Mouse (Mus musculus) layer of hippocampus, adult 9-10 months (tissue): ENCODE data around the gene Cebpb.

Experiments used
- DNase-seq: peaks from one replicate; pipeline ENCODE4 v3.0.0; 2022; ENCODE audit warnings: low spot score

Gene Cebpb

DNA sequence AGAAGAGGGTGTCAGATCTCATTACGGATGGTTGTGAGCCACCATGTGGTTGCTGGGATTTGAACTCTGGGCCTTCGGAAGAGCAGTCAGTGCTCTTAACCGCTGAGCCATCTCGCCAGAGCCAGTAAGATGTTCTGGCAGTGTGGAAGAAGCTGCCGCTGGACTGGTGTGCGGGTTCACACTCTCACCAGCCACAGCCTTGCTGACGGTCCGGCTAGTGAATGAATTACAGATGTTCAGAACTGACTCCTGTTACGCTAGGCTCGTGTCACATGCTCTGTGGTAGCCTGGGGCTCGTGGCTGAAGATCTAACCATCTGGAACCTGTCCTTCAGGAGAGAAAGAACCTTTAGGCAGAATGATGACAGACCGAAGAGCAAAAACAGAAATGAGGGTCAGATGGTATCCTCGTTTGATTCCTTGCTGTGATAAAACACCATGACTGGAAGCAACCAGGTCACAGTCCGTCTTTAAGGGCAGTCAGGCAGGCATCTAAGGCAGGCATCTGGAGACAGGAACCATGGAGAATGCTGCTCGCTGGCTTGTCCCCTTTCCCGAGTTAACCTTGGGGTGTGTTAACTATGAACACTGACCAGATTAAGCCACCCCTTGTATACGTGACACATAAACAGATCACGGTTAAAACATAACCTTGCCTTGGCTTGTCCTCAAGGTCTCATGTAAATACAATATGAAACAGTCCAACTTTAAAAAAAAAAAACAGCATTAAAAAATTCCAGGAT, 22.6 kb upstream of the Cebpb start:
- no peak for DNase-seq

DNA sequence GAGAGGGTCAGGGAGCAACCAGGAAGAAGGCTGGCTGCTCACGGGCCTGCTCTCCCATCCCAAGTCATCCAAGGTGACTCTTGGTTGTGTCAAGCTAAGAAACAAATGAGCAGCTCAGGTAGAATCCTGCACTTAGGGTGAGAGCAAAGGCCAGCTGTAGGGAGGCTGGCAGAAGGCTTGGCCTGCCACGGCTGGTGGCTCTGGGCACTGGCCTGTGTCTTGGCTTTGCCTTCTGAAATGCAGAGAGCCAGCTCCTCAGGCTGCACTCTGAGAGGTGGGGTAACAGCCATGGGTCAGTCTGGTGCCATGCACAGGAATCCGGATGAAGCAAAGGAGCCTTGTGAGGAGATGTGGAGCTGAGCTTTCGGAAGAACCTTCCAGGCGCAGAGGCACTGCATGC, 20.3 kb upstream of the Cebpb start:
- no peak for DNase-seq

DNA sequence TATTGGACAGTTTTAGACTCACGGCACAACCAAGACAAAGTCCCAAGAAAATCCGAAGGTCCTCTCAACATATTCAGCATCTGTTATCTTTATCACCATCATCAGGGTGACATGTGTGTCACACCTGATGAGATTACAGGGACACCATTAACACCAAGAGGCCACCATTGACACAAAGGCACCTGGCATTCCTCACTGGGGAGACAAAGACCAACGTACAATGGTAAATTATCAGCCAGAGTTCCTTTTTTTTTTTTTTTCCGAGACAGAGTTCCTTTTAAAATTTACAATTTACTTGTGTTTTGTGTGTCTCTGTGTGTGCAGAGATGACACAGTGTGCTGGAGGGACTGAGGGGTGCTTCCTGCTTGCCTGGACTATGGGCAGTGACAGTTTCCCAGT, 19.3 kb upstream of the Cebpb start:
- no peak for DNase-seq

DNA sequence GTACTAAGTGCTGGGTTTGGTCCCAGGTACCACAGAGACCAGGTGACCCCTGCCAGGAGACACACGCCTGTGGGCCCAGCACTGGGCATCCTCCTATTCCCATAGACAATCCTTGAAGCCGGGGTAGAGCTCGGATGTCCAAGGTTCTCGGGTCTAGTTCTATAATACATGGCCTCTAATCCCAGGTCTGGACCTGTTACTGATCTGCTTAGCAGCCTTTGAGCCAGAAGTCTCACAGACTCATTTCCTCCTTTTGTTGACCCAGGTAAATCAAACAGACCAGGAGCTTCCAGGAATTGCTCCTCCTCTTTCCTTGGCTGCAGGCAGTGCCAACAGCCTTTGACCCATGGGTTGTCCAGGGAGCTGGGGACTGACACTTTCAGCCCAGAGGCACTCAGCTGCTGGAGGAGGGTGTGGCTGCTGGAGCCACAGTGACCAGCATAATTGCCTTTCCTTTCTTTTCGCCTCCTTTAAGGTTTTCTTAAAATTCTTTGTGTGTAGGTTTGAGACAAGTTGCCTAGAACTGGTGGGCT, 17.5 kb upstream of the Cebpb start:
- no peak for DNase-seq

DNA sequence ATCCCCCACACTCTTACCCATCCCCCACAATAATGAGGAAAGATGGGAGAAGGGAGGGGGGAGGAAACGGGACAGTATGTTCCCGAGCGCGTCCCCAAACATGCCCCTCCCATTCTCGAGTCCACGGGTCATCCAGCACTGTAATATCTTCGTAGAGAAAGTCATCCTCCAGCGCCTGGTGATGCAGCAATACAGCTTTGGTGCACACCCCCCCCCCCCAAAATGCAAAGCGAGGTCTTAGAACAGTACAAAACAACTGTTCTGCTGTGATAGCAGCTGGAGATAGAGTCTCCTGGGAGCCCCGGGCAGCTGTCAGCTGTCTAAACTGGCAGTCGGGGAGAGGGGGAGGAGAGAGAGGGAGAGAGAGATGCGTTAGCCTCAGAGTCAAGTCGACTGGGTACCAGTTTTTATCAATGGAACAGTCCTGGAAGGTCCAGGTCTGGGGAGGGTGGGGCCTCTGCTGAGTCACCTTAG, 16.5 kb upstream of the Cebpb start:
- DNase-seq: no peak

DNA sequence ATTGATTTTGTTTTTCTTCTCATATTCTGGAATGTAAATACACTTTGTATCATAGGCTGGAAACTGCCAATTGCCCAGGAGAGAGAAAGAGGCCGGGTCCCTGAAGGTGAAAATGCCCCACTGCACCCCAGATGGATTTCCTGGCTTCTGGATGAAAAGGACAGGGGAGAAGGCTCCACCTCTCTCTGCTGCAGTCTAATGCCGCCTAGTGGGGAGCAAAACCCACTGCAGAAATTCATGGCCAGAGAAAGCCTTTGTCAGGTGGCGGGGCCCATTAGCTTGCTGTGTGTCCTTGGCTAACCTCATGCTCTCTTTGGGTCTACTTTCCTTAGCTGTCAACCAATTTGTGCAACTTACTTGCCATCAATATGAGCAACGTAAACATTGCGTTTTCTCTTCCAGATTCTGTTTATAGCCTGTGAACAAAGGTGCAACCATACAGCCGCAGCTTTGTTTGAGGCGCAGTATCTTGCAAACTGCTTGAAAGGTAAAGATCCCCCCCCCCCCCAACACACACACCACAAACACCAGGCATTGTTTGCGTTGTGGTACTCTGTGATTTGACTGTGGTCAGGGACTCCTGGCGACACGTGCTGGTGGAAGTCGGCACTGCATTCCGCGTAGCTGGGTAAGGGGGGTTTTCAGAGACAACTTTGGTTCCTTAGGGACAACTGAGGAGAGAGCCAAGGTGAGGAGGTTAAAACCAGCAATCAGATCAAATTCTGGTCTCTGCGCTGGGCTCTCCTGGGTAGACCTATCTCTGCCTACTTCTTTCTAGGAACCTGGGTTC, 13.4 kb upstream of the Cebpb start:
- no peak for DNase-seq

DNA sequence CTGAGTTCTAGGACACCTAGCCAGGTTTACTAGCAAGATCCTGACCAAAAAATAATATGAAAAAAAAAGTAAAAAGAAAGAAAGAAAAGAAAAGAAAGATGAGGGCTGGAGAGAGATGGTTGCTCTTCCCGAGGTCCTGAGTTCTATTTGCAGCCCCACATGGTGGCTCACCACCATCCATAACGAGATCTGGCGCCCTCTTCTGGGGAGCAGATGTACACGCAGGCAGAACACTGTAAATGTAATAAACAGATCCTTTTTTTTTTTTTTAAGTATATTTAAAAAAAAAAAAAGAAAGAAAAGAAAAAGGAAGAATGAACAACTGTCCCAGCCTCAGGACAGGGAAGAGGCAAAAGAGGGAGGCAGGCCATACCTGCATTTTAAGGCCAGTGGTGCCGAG, 10.1 kb upstream of the Cebpb start:
- DNase-seq: no peak

DNA sequence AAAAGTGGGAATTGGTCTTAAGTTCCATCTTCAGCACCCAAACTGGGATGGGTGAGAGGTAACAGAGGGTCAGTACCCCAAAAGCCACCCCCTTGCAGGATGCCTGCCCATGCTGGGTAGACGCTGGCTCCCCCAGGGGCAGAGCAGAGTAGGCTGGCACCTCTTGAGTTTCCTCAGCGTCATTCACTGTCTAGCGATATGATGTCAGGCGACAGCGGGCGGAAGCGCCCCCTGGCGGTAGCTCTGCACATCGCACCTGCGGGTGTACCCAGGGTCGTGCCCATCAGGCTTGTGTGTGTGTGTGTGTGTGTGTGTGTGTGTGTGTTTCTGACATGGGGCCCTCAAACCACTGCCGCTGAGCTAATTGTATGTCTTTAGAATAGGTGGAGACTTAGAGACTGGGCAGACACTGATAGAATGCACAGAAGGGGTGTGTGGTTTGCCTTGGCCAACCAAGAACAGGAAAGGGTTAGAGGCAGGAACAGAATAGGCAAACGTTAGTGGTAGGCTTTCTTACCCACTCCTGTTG, 8.7 kb upstream of the Cebpb start:
- no peak for DNase-seq

DNA sequence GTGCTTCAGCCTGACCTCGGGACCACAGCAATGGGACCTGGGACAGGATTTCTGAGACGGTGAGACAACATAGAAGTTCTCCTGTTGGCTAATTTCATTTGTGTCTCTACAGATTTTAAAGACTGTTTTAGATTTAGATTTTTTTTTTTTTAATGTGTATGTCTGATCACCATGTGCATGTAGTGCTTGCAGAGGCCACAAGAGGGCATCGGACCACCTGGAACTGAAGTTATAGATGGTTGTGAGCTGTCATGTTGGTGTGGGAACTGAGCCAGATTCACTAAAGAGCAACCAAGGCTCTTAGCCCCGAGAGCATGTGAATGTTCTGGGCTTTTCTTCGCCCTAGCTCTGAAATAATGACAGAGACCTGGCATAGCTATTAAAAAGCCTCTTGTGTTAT, 8.1 kb upstream of the Cebpb start:
- no peak for DNase-seq

DNA sequence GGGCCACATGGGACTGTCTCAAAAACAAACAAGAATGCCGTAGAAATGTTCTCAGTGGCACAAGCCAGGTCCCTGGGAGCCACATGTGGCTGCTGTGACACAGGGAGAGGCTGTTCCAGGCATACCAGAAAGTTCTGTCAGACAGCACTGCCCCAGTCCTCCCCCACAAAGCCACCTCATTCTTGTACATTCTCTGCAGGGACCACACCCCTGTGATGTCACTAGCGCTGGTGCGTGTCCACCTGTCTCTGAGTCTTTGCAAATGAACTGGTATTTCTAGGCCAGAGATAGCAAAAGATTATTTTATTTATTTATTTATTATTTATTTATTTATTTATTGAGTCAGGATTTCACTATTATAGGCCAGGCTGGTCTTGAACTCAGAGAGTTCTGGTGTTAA, 5.0 kb upstream of the Cebpb start:
- no peak for DNase-seq

DNA sequence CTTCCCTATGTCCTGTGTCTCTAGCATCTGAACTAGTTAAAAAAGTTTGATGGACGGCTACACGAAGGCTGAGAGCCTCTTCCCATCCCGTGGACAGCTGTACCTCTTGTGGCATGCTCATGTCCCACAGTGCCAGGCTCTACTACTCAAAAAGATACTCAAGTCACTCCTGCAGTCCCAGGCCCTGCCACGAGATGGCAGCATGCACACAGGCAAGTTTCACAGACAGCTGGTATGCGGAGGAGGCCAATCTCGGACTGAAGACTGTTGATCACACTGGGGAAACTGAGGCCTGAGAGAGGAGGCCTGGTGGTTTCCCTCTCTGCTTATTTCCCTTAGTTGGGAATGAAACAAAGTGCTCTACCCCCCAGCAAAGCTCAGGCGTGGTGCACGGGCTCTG, 3.6 kb upstream of the Cebpb start:
- peak; percentile 100 for DNase-seq

DNA sequence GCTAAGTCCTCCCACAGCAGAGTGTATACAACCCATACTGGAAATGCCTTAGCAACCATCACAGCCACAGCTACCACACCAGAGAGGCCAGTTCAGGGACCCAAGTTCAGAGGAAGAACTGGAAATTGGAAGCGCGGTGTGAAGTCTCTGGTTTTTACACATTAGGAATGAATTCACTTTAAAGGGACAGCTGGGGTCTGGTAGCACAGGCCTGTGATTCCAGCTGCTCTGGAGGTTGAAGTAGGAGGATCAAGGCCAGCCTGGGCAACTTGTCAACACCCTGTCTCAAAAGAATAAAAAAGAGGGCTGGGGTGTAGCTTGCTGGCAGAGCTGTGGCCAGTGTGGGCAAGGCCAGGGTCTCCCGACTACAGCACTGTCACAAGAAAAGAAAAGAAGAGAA, 2.9 kb upstream of the Cebpb start:
- DNase-seq: no peak

DNA sequence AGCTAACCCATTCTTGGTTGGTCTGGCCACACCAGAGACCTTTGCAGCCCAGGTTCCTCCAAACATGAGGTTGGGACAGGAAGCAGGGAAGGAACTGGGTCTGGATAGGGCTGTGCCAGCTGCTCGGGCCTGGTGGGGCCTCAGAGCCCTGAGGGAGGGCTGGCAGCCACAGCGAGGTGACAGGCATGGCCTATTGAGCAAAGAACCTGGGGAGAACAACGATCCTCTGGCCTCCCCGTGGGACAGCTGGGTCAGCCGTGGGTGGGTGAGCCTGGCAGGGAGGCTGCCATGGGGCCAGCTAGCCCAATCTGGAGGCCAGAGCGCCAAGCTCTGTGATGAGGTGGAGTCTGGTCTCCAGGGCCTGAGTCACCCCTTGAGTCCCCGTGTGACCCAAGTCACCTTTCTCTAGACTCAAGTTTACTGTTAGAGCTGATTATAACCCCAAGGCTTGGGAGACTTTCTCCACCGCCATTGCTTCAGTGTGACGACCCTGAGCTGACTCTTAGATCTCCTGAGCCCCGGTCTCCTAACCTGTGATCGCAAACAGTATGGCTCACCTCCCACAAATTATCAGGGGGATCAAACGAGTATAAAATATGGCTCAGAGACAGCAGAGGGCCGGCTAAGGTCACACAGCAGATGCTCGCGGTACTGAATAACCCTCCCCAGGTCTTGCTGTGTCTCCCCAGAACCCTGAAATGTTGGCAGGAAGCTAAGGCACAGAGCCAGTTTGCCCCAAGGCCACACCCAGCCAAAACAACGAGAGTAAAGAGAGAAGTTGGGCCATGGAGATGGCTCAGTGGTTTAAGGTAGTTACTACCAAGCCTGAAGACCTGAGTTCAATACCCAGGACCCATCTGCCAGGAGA, 2.1 kb upstream of the Cebpb start:
- DNase-seq: no peak

DNA sequence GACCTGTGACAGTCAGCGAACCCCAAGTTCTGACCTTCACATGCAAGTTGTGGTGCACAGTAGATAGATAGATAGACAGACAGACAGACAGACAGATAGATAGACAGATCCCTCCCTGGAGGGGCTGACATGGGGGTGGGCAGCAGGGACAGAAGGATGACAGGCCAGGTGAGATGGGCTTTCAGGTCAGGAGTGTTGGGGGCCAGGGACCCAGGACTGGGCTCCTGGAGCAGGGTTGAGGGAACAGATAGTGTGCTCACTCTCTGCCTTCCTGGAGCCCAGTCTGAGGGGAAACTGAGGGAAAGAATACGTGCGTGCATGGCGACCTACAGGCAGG, 1.5 kb upstream of the Cebpb start:
- DNase-seq: no peak

DNA sequence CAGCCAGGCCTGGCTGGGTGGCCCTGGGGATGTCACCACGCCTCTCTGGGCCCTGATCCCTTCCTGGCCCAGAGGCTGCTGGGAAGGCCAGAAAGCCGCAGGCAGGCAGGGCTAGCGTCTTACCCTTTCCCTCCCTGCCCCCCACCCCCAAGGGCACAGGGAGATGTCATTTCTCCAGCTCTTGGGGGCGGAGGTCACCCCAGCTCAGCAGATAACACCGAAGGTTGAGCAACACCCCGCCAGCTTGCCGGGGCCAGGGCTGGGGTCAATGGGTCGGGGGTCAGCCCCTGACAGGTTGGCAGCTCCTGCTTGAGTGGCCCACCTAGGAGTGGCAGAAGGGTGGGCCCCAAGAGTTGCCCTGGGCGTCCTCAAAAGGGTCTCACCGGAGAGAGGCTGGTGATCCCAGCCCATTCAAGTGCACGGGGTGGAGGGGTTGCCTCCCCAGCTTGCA, 1.0 kb upstream of the Cebpb start:
- no peak for DNase-seq

DNA sequence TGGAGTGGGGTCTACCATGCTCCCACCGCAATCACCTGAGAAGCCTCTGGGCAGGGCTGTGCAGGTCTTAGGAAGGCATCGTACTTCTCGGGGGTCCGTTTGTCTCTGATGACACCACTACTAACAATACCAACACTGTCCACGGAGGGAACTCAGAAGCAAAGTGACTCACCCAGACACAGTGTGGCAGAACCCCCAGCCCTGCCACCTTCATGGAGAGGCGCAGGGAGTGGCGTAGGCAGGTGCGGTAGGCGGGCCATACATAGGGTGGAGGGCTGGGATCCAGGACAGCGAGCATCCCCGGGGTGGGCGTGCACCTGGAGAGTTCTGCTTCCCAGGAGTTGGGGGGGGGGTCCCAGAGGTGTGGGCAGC, 603 bp upstream of the Cebpb start:
- DNase-seq: no peak

DNA sequence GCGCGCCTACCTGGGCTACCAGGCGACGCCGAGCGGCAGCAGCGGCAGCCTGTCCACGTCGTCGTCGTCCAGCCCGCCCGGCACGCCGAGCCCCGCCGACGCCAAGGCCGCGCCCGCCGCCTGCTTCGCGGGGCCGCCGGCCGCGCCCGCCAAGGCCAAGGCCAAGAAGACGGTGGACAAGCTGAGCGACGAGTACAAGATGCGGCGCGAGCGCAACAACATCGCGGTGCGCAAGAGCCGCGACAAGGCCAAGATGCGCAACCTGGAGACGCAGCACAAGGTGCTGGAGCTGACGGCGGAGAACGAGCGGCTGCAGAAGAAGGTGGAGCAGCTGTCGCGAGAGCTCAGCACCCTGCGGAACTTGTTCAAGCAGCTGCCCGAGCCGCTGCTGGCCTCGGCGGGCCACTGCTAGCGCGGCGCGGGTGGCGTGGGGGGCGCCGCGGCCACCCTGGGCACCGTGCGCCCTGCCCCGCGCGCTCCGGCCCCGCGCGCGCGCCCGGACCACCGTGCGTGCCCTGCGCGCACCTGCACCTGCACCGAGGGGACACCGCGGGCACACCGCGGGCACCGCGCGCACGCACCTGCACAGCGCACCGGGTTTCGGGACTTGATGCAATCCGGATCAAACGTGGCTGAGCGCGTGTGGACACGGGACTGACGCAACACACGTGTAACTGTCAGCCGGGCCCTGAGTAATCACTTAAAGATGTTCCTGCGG, 945 bp downstream of the Cebpb start, which contains the start of gene Tmem189:
Gene Tmem189, minus strand, starts transcription at position 322 of the 718 bp plus-strand sequence.
- no peak for DNase-seq

DNA sequence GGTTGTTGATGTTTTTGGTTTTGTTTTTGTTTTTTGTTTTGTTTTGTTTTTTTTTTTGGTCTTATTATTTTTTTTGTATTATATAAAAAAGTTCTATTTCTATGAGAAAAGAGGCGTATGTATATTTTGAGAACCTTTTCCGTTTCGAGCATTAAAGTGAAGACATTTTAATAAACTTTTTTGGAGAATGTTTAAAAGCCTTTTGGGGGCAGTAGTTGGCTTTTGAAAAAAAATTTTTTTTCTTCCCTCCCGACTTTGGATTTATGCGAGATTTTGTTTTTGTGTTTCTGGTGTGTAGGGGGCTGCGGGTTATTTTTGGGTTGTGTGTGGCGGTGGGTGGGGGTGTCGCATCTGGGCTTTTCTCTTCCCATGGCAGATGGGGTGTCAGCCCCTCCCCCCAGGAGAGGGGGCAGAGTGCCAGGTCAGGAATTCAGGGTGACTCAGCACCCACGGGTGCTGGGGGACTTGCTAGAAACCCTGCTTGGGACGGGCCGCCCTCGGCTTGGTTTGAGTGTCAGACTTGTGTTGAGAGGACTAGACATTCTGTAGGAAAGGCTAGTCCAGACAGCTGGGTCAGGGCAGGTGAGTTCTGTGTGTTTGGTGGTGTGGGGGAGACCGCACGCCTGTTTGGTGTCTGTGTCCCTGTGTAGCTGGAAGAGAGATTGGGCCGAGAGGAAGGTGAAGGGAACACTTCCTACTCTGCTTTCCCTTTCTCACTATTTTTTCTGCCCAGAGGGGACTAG, 1.7 kb downstream of the Cebpb start:
- DNase-seq: no peak

DNA sequence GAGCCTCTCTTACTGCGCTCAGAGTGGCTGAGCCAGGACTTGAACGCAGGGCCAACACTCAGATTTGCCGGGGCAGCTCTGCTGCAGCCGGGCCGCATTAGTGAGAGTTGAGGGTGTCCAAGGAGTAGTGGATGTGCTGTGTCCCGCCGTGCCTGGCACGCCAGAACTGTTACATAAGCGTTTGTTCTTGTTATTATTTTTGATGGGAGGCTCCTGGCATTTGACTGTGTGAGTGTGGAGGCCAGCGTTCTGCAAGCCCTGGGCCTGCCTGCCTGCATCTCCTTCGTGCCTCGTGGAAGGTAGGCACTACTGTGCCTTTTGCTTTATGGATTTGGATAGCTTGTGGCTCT, 2.2 kb downstream of the Cebpb start:
- DNase-seq: no peak

DNA sequence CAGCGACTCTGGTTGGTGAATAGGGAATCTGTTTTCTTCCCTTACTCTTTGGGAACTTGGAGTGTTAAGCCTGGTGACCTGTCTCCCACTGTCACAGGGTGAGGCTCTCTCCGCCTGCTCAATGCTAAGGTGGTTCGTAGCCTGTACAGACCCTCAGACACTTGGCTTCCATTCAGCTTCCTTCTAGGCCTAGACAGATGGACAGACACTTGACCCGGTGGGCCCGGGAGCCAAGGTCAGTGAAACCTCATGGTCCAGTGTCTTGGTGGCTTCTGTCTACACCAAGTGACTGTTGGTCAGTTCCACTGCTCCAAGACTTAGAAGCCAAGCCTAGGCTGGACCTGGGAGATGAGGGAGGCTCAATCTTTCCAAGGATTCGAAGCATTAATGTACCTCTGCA, 2.7 kb downstream of the Cebpb start:
- no peak for DNase-seq
